Mouse (Mus musculus) spleen, adult 2 months (tissue): ENCODE measurements around the gene Minpp1.

ENCODE experiments used
- CTCF ChIP-seq: fragments of 200-500 bp; IDR thresholded peaks from 2 replicates; pipeline ENCODE4 v1.5.1; 2011; ENCODE audit warnings: mild to moderate bottlenecking, inconsistent platforms; ENCODE audit not compliant: insufficient read depth, insufficient read length, insufficient replicate concordance; ENCODE audit errors: extremely low read depth
- POLR2A ChIP-seq: fragments of 200-500 bp; IDR thresholded peaks from 2 replicates; pipeline ENCODE4 v1.6.1; 2011; ENCODE audit warnings: low read depth, low read length, inconsistent platforms

DNA sequence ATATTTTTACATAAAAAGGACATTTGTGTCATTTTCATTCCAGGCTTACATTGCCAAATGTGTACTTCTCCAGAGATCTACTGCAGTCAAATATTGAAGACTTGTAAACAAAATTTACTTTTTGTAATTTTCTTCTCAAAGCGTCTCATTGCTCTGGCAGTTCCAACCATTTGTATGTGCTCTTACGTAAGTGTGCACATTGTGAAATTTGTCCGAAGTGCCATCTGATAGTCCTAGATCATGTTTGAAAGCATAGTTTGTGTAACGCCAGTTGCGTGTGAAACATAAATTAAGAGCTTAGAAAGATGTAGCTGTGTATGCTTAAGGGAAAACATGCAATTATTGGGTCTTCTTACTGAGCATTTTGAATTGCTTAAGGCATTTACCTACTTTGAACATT is 20.9 kb downstream of the Minpp1 start:
- TF ChIP-seq POLR2A (no peak), CTCF (no peak)
